Mouse (Mus musculus): ENCODE data around the gene Mrps10. TPM values are rescaled to one million over a fixed set of nuclear protein-coding genes. Genes with fewer than 3 reads are reported as not detected.
A peak's percentile ranks its signal among the peaks of the same experiment; 100 is the strongest.

Mrps10 gene
- 64.6 and 68.1 TPM in 2 replicates for polyA plus RNA-seq (2016; fragmentation: Nextera tagmentation; extraction: Ambion mirVana)

DNA sequence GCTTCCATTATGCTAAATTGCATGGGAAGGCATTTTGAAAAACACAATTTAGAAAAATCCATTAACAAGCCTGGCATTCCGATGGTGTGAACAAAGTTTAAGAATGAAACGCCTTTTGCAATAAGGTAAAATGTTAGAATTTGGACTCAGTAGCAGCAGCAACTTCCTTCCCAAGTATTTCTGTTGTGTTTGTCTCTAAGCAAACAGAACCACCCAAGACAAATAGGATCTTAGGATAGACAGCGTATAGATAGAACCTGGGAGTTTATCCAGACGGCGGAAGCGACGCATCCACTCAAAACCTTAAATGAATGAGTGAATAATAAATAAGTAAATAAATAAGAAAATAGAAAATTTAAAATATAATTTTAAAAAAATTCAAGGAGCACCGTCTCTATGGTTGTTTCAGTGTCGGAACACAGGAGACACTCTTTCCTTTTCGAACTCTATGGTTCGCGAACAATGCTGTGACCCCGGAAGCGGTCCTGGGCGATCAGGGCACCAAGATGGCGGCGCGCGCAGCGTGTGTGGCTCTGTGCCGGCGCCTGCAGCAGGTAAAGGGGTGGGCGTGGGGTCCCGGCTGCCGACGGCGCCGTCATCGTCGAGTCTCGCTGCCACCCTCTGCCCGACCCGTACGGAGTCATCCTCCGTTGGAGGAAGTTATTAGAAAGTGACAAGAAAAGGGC lies at the start of gene Mrps10:
TSS of gene Mrps10 (plus strand) at position 487 of the 686 bp plus-strand sequence.
- peak within 1 kb of the TSS; percentile 67 for H3K4me3 ChIP-seq
- no peaks in the 10 kb centered on the region for H3K9me3 ChIP-seq (replicated peaks)
- peaks cover 4% of the 10 kb centered on the region for H3K4me1 ChIP-seq (replicated peaks)
- H3K36me3 ChIP-seq = peaks cover 15% of the 10 kb centered on the region
- H3K27ac ChIP-seq (ENCODE audit: poor library complexity, severe bottlenecking) = no peak within 1 kb of the TSS
- peak within 1 kb of the TSS; percentile 91 for H3K4me2 ChIP-seq
- peak within 1 kb of the TSS; percentile 71 for H3K9ac ChIP-seq
- H3K27me3 ChIP-seq (replicated peaks) = peaks cover 19% of the 10 kb centered on the region
- 4% methylated on average over 35 of the region's 35 CpGs for WGBS
- ATAC-seq (ENCODE audit: insufficient number of reproducible peaks, low FRiP score) = peak; percentile 83; the same call in 1 of the 2 replicates

DNA sequence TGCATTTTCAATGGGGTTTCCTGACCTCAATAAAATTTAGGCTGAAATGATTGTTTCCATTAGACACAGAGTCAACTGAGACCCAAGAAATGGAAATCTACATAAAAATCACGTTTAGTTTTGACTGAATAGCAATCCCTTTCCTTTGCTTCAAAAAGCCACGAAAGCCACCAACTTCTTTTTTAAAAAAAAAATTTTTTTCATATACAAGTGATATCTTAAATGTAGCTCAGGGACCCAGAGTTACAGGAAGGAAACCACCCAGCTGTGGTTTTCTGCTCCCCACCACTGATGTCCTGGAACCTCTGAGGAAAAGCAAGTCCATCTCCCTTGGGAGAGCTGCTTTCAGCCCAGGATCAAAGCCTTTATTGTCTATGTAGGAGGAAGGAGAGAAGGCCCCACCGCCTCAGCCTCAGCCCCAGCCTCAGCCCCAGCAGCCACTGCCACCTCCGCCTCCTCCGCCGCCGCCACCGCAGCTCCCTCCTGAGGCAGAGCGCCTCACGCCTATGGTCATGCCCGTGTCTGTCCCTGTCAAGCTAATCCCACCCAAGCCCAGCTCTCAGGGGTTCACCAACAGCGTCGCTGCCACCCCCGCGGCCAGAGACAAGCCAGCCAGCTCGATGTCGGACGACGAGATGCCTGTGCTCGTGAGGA lies 49.6 kb upstream of the Mrps10 start:
- WGBS = 73% methylated on average over 20 of the region's 20 CpGs
- H3K36me3 ChIP-seq = peaks cover 53% of the 10 kb centered on the region

DNA sequence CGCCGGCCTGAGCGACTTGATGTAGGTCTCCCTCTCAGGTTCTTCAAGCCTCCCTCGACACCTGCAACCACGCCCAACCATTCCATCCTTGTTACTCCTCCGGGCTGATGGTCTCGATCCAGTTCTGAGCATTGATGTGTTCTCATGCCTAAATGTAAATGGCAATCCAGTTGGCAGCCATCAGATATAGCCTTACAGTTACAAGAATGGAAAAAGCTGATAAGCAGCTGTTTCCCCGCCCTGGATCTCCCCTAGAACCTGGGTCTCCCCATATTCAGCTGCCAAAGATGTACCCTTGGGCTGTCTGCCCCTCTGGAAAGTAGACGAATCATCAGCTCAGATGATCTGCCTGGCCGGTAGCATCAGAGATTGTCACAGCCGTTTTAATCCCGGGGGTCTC lies 48.9 kb upstream of the Mrps10 start:
- Histone ChIP-seq H3K4me2 (no peak overlapping the region), H3K9me3 (replicated peaks) (no peaks in the 10 kb centered on the region), H3K27ac (ENCODE audit: poor library complexity, severe bottlenecking) (no peak overlapping the region), H3K4me1 (replicated peaks) (peaks cover 6% of the 10 kb centered on the region), H3K9ac (no peak overlapping the region), H3K27me3 (replicated peaks) (no peaks in the 10 kb centered on the region), H3K36me3 (peaks cover 50% of the 10 kb centered on the region), H3K4me3 (no peak overlapping the region)
- no peak for ATAC-seq (ENCODE audit: insufficient number of reproducible peaks, low FRiP score)
- WGBS = 88% methylated on average over 12 of the region's 12 CpGs

More for the DNA sequence above, 49.6 kb upstream of the Mrps10 start:
- Histone ChIP-seq H3K4me3 (no peak overlapping the region), H3K4me1 (replicated peaks) (peaks cover 6% of the 10 kb centered on the region), H3K4me2 (no peak overlapping the region), H3K9me3 (replicated peaks) (no peaks in the 10 kb centered on the region), H3K27me3 (replicated peaks) (no peaks in the 10 kb centered on the region), H3K27ac (ENCODE audit: poor library complexity, severe bottlenecking) (no peak overlapping the region), H3K9ac (no peak overlapping the region)
- no peak for ATAC-seq (ENCODE audit: insufficient number of reproducible peaks, low FRiP score)

DNA sequence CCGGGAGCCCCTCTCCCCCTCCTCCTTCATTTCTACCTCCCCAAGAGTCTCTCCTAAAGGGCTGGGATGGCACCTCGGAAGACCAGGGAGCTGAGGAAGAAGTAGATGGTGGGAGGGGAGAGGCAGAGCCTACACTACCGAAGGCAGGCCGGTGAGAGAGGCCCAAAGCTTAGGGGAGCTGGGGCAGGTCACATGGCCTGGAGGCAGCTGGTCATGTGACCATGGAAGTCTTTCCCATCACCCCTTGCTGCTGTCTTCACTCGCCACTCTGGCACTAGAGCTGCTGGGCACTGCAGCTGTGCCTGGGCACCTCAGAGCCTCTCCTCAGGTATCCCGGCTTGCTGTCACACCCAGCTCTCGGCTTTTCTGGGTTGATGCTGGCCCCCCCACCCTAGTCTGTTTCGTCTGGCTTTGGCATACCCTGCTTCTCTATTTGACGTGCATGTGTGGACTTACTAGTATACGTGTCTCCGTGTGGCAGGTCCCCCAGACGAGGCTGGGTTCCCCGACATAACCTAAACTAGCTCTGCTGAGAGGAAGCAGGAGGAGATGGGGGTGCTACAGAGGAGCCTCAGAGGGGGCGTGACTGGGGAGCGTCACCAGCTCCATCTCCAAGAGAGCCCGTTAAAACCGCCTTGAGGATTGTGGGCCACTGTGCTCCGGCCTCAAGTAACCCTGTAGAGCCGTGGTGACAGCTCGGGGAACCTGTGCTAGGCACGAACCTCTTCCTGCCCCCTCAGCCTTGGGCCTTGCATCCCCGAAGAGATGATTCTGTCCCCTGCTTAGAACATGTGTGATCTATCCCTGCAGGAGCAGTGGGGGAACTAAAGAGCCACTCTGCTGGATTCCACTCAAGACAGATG lies 46.3 kb upstream of the Mrps10 start:
- no peak for ATAC-seq (ENCODE audit: insufficient number of reproducible peaks, low FRiP score)
- H3K4me1 ChIP-seq (replicated peaks) = no peaks in the 10 kb centered on the region
- no peak overlapping the region for H3K4me3 ChIP-seq
- no peak overlapping the region for H3K4me2 ChIP-seq
- H3K9ac ChIP-seq = no peak overlapping the region
- 82% methylated on average over 22 of the region's 22 CpGs for WGBS
- H3K9me3 ChIP-seq (replicated peaks) = no peaks in the 10 kb centered on the region
- H3K27ac ChIP-seq (ENCODE audit: poor library complexity, severe bottlenecking) = no peak overlapping the region
- peaks cover 56% of the 10 kb centered on the region for H3K36me3 ChIP-seq
- H3K27me3 ChIP-seq (replicated peaks) = no peaks in the 10 kb centered on the region

DNA sequence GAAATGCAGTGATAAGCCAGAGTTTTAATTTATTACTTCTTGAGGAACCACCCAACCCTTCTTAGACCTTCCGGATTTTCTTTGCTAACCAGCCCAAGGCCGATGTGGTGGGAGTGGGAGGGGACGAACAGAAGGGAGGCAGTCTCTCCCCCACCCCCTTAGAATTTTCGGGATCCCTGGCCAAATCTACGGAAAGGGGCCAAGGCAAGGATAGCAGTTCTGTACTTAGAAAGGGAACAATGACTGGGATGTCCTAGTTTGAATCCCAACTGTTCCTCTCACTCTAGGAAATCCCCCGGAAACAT lies 45.7 kb upstream of the Mrps10 start:
- 89% methylated on average over 6 of the region's 6 CpGs for WGBS
- Histone ChIP-seq H3K4me3 (no peak overlapping the region), H3K27ac (ENCODE audit: poor library complexity, severe bottlenecking) (no peak overlapping the region), H3K36me3 (peaks cover 57% of the 10 kb centered on the region), H3K9me3 (replicated peaks) (no peaks in the 10 kb centered on the region), H3K9ac (no peak overlapping the region), H3K27me3 (replicated peaks) (no peaks in the 10 kb centered on the region), H3K4me2 (no peak overlapping the region), H3K4me1 (replicated peaks) (no peaks in the 10 kb centered on the region)
- ATAC-seq (ENCODE audit: insufficient number of reproducible peaks, low FRiP score) = no peak

DNA sequence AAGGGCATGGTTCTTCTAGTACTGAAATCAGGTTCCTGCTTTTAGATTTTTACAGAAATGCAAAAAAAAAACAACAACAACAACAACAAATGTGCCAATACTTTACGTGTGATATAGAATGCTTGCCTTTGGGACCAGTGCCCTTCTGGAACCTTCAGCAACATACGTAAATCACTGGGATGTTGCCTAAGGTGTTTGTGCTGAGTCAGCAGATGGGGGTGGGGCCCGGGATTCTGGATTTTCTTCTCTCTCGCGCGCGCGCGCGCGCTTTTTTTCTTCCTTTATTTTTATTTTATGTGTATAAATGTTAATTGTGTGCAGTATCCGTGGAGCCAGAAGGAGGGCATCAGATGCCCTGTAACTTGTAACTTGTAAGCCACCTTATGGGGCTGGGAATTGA lies 41.1 kb upstream of the Mrps10 start:
- 90% methylated on average over 12 of the region's 12 CpGs for WGBS
- Histone ChIP-seq H3K4me3 (no peak overlapping the region), H3K27me3 (replicated peaks) (no peaks in the 10 kb centered on the region), H3K9me3 (replicated peaks) (no peaks in the 10 kb centered on the region), H3K4me2 (no peak overlapping the region), H3K36me3 (peaks cover 71% of the 10 kb centered on the region), H3K4me1 (replicated peaks) (peaks cover 7% of the 10 kb centered on the region), H3K9ac (no peak overlapping the region), H3K27ac (ENCODE audit: poor library complexity, severe bottlenecking) (no peak overlapping the region)
- no peak for ATAC-seq (ENCODE audit: insufficient number of reproducible peaks, low FRiP score)

DNA sequence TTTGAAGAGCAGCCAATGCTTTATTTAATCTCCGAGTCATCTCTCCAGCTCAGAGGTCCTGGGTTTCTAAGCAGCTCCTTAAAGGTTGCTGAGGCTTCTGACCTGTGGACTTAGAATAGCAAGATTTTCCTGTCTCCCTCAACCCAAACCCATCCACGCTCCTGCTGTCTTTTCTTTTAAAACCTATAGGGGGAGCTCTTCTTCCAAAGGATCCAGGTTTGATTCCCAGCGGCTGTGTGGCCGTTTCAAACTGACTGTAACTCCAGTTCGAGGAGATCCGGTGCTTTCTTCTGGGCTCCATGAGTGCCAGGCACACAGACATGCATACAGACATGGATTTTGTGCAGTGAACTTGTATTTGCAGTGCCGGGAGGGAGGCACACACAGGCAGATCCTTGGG lies 40.7 kb upstream of the Mrps10 start:
- ATAC-seq (ENCODE audit: insufficient number of reproducible peaks, low FRiP score) = no peak
- peaks cover 67% of the 10 kb centered on the region for H3K36me3 ChIP-seq
- H3K9ac ChIP-seq = no peak overlapping the region
- H3K27me3 ChIP-seq (replicated peaks) = no peaks in the 10 kb centered on the region
- no peaks in the 10 kb centered on the region for H3K9me3 ChIP-seq (replicated peaks)
- peaks cover 7% of the 10 kb centered on the region for H3K4me1 ChIP-seq (replicated peaks)
- H3K27ac ChIP-seq (ENCODE audit: poor library complexity, severe bottlenecking) = no peak overlapping the region
- H3K4me3 ChIP-seq = no peak overlapping the region
- H3K4me2 ChIP-seq = no peak overlapping the region
- 69% methylated on average over 7 of the region's 7 CpGs for WGBS

DNA sequence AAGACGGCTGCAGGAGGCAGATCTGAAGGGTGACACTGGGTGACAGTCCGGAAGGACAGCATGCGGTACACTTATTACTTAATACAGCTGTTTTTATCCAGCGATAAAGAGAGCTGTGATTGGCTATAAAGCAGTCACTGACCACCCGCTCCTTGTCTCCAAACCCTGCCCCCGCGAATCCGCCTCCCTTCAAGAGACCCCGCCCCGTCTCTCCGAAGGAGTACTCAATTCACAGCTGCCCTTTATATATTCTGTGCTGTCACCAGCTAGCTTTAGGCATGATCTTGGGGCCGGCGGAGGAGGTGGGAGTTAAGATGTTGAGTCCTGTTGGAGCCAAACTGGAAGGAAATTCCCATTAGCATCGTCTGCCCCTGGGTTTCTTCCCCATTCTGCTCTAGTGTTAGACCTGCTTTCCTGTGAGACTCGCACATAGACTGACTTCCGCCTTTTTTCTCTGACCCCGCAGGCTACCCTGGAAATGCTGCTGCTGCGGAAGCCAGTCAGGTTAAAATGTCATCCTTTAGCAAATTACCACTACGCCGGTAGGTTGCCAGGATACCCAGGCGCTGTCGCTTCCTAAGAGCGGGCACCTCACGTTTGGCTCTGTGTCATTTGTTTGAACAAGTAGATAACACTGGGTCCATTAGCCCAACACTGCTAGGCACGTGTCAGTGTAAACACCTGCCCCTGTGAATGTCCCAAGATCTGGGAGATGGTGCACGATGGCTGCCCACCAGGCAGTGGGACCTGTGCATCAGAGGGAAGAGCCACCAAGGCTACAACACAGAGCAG lies 39.9 kb upstream of the Mrps10 start:
- H3K27me3 ChIP-seq (replicated peaks) = no peaks in the 10 kb centered on the region
- H3K4me2 ChIP-seq = no peak overlapping the region
- H3K4me3 ChIP-seq = no peak overlapping the region
- no peak for ATAC-seq (ENCODE audit: insufficient number of reproducible peaks, low FRiP score)
- H3K4me1 ChIP-seq (replicated peaks) = peaks cover 7% of the 10 kb centered on the region
- peaks cover 59% of the 10 kb centered on the region for H3K36me3 ChIP-seq
- H3K9me3 ChIP-seq (replicated peaks) = no peaks in the 10 kb centered on the region
- WGBS = 81% methylated on average over 26 of the region's 26 CpGs
- H3K27ac ChIP-seq (ENCODE audit: poor library complexity, severe bottlenecking) = no peak overlapping the region
- H3K9ac ChIP-seq = no peak overlapping the region

DNA sequence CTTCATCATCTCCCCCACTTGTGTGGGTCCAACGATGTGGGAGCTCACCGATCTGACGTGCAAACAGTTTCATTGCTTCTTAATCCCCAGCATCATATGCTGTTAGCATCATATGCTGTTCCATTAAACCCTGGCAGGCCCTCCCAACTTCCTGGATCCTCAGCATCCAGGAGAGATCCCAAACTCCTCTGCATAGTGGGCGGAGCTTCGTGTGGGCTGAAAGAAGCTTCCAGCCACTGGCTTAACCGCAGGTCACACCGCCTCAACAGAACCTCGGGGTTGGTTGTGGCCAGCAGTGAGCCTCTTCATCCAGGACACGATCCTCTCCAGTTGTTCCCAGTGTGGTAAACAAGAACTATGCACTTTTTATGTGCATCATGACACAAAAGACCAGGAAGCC lies 38.1 kb upstream of the Mrps10 start:
- Histone ChIP-seq H3K36me3 (peaks cover 56% of the 10 kb centered on the region), H3K9me3 (replicated peaks) (no peaks in the 10 kb centered on the region), H3K9ac (no peak overlapping the region), H3K4me3 (no peak overlapping the region), H3K4me2 (no peak overlapping the region), H3K4me1 (replicated peaks) (peaks cover 7% of the 10 kb centered on the region), H3K27me3 (replicated peaks) (no peaks in the 10 kb centered on the region), H3K27ac (ENCODE audit: poor library complexity, severe bottlenecking) (no peak overlapping the region)
- WGBS = 83% methylated on average over 9 of the region's 9 CpGs
- no peak for ATAC-seq (ENCODE audit: insufficient number of reproducible peaks, low FRiP score)

DNA sequence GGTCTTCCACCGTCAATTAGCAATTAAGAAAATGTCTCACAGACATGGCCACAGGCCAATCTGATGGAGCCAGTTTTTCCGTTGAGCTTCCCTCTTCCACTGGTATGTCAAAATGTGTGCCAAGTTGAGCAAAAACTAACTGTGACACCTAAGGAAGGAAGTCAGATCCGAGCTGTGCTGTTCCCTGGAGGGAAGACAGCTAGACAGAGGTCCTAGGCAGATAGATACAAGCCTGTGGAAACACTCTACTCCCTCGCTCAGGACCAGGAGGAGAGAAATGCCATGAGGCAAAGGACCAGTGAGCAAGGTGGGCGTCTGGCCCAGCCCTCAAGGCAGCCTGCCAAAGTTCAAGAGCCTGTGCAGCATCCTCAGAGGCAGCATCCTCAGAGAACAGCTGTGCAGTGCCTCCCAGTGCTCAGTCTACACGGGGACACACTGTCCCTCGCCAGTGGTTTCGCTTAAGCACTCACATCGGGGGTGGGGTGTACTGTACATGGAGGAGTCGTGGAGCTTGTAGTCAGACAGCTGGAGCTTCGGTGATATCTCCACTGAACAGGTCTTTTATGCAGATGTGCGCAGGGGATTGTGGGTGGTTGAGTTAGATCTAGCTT lies 36.6 kb upstream of the Mrps10 start:
- Histone ChIP-seq H3K36me3 (peaks cover 53% of the 10 kb centered on the region), H3K9me3 (replicated peaks) (no peaks in the 10 kb centered on the region), H3K4me2 (no peak overlapping the region), H3K27me3 (replicated peaks) (no peaks in the 10 kb centered on the region), H3K4me1 (replicated peaks) (peaks cover 7% of the 10 kb centered on the region), H3K9ac (no peak overlapping the region), H3K4me3 (no peak overlapping the region), H3K27ac (ENCODE audit: poor library complexity, severe bottlenecking) (0 out of 2 replicates have a peak overlapping the region, but pooled peaks have one; percentile 44)
- ATAC-seq (ENCODE audit: insufficient number of reproducible peaks, low FRiP score) = peak; percentile 63
- WGBS = 68% methylated on average over 12 of the region's 12 CpGs

All from heart, embryonic 12.5 days (tissue).